Mouse (Mus musculus): ENCODE data around the gene Hsf5. TPM values are rescaled to one million over a fixed set of nuclear protein-coding genes. Genes with fewer than 3 reads are reported as not detected.

Gene Hsf5
- polyA plus RNA-seq (2015; fragmentation: Nextera tagmentation; extraction: Ambion mirVana), result 0.15 and 0.29 TPM in 2 replicates

DNA sequence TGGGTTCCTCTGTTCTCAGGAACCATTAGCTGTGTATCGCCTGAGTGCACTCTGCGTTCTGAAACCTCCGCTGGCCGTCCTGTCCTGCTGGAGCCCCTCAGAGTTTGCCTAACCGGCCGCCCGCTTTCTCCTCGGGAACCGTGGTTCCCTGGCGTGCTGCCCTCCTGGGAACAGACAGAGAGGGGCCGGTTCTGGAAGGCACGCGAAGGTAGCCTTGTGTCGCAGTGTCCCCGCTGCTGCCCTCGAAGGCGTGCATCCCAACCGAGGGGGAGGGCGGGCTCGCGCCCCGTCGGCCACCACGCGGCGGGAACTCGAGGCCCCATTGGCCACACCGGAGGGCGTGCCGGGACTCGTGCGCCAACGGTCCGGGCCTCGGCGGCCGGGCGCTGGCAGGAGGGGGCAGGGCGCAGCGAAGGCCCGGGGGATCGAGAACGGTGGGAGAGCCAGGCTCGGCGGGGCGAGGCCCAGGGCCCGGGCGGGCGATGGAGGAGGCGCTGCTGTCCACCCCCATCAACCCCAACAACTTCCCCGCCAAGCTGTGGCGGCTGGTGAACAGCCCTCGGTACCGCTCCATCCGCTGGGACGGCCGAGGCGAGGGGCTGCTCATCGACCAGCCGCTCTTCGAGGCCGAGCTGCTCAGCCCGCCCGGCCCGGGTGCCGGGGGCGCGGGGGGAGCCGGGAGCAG is at the start of gene Hsf5:
TSS of gene Hsf5 (plus strand) at position 375 of the 685 bp plus-strand sequence.
- H3K9me3 ChIP-seq, result no peaks in the 10 kb centered on the region
- no peak within 1 kb of the TSS for H3K4me3 ChIP-seq (replicated peaks)
- ATAC-seq, result no peak
- WGBS, result 89% methylated on average over 54 of the region's 69 CpGs
- H3K4me2 ChIP-seq (replicated peaks), result no peak within 1 kb of the TSS
- no peak within 1 kb of the TSS for H3K27ac ChIP-seq
- H3K4me1 ChIP-seq (replicated peaks), result no peaks in the 10 kb centered on the region
- H3K36me3 ChIP-seq, result peaks cover 47% of the 10 kb centered on the region
- no peak within 1 kb of the TSS for H3K9ac ChIP-seq
- no peaks in the 10 kb centered on the region for H3K27me3 ChIP-seq (replicated peaks)

DNA sequence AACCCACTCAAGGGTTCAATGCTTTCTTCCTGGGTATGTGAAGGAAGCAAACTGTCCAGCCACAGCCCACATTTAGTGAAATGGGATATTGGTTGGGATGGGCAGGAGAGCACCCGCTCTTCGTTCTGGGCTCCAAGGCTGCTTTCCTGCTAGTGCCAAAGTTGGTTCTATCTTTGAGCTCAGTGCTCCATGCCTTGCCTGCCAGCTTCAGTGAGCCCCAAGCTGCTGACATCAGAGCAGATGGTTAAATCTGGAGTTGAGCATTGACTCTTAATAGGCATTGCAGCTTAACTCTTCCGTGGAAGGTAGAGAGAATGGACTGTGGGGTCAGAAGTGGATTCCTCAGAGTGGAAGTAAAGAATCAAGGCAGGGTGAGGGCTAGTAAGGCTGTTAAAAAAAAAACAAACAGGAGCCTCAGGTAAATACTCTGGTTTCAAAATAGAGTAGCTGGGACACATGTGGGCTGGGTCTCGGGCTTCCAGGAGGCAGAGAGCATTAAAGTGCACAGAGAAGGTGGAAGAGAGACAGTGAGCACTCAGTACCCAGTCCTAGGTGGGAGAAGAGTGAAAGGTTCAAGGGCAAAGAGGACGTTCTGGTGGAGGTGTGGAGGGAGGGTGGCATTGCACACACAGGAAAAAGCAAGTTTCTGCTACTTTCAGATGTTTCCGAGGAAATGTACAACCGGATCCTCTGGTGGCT is 48.6 kb upstream of the Hsf5 start, which contains the start of gene Sept4:
TSS of gene Sept4 (plus strand) at position 649 of the 699 bp plus-strand sequence.
- no peak within 1 kb of the TSS for H3K4me2 ChIP-seq (replicated peaks)
- H3K36me3 ChIP-seq, result no peaks in the 10 kb centered on the region
- 79% methylated on average over 7 of the region's 7 CpGs for WGBS
- no peak within 1 kb of the TSS for H3K4me3 ChIP-seq (replicated peaks)
- no peak for ATAC-seq
- no peaks in the 10 kb centered on the region for H3K4me1 ChIP-seq (replicated peaks)
- H3K27me3 ChIP-seq (replicated peaks), result no peaks in the 10 kb centered on the region
- no peak within 1 kb of the TSS for H3K27ac ChIP-seq
- H3K9me3 ChIP-seq, result no peaks in the 10 kb centered on the region
- H3K9ac ChIP-seq, result no peak within 1 kb of the TSS

- Histone ChIP-seq H3K4me2 (replicated peaks) (no peak overlapping the region), H3K9me3 (no peaks in the 10 kb centered on the region), H3K4me3 (replicated peaks) (no peak overlapping the region), H3K27me3 (replicated peaks) (no peaks in the 10 kb centered on the region), H3K27ac (no peak overlapping the region), H3K36me3 (no peaks in the 10 kb centered on the region), H3K4me1 (replicated peaks) (0 out of 2 replicates have a peak, but pooled peaks cover 4% of the 10 kb centered on the region), H3K9ac (no peak overlapping the region)
- 67% methylated on average over 5 of the region's 5 CpGs for WGBS
- ATAC-seq, result no peak
These were observed 46.2 kb upstream of the Hsf5 start for GRCm38 (mm10) chr11:87570743-87571142.

DNA sequence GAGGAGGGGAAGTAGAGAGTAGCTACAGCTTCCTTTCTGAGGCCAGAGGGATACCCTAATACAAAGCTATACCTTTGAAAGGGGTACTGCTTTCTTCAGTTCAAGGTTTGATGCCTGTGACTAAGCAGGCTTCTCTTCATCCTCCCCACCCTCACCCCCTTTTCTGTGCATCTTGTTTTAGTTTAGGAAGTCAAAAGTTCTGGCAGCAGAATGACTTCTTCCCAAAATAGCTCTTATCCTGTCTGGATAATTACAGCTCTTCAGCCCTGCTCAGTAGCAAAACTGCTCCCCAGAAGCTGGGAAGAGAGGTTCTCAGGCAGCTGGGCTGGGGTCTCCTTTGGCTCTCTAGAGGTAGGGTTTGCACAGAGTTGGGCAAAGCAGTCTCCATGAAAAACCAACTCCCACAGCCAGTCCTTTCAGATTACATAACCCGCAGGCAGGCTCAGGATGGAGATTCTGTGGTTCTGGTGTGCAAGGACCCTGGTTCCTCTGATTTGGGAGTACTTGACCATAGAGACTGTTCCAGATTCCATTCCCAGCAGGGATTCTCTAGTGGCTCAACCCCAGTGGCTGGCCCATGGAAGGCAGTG is 45.5 kb upstream of the Hsf5 start:
- 95% methylated on average over 1 of the region's 1 CpGs for WGBS
- H3K27ac ChIP-seq, result no peak overlapping the region
- H3K4me1 ChIP-seq (replicated peaks), result 0 out of 2 replicates have a peak, but pooled peaks cover 4% of the 10 kb centered on the region

DNA sequence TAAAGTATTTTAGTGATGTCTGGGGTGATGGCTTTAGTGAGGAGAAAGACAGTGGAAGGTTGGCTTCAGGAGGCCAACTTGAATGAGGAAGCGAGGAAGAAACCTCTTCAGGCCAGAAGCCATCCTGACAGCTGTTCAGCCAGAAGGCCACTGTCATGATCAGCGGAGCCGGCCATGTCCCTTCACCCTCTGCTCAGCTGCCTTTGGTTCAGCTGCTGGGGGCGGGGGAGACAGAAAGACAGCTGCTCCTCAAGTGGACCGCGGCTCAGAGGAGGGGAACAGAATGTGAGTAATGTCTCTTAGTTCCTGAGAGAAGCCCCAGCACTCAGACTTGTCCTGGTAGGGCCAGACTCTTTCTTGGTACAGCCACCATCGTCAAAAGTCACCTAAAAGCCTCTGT is 43.2 kb upstream of the Hsf5 start:
- H3K4me2 ChIP-seq (replicated peaks), result no peak overlapping the region
- no peaks in the 10 kb centered on the region for H3K36me3 ChIP-seq
- no peak for ATAC-seq
- H3K9ac ChIP-seq, result no peak overlapping the region
- peaks cover 18% of the 10 kb centered on the region for H3K4me1 ChIP-seq (replicated peaks)
- H3K27me3 ChIP-seq (replicated peaks), result no peaks in the 10 kb centered on the region
- no peak overlapping the region for H3K4me3 ChIP-seq (replicated peaks)
- 57% methylated on average over 7 of the region's 7 CpGs for WGBS
- H3K27ac ChIP-seq, result no peak overlapping the region
- no peaks in the 10 kb centered on the region for H3K9me3 ChIP-seq

More for the DNA sequence above, 45.5 kb upstream of the Hsf5 start:
- Histone ChIP-seq H3K9ac (no peak overlapping the region), H3K27me3 (replicated peaks) (no peaks in the 10 kb centered on the region), H3K4me2 (replicated peaks) (no peak overlapping the region), H3K9me3 (no peaks in the 10 kb centered on the region), H3K36me3 (no peaks in the 10 kb centered on the region), H3K4me3 (replicated peaks) (no peak overlapping the region)
- ATAC-seq, result no peak

DNA sequence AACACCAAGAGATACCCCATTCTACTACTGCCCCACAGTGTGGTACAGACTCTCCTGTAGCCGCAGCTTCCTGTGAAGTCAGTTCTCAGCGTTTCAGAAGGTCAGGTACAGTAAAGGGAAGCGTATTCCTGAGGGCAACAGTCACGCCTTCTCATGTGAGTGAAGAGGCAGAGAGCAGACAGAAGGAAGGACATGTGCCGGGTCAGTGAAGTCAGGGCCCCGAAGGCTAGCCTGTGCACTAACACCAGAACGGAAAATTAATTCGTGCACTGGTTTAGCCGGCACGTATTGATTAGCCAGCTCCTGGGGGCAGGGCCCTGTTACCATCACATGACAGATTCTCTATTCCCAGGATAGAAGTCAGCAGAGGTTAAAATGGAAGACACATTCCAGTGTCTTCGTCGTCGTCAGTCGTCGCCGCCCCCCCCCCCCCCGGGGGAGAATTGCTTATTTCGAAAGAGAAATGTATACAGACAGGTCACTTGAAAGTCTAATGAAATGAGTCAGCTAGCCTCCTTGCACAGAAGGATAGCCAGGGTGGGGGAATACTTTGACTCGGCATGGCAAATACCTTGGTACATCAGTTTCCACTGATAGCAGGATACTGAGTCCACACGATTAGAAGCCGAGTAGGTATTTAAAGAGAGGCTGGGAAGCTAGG is 42.3 kb upstream of the Hsf5 start:
- Histone ChIP-seq H3K9me3 (no peaks in the 10 kb centered on the region), H3K36me3 (no peaks in the 10 kb centered on the region), H3K27me3 (replicated peaks) (no peaks in the 10 kb centered on the region), H3K9ac (no peak overlapping the region), H3K4me1 (replicated peaks) (peaks cover 23% of the 10 kb centered on the region), H3K4me2 (replicated peaks) (no peak overlapping the region), H3K4me3 (replicated peaks) (no peak overlapping the region), H3K27ac (no peak overlapping the region)
- no peak for ATAC-seq
- 50% methylated on average over 21 of the region's 21 CpGs for WGBS

DNA sequence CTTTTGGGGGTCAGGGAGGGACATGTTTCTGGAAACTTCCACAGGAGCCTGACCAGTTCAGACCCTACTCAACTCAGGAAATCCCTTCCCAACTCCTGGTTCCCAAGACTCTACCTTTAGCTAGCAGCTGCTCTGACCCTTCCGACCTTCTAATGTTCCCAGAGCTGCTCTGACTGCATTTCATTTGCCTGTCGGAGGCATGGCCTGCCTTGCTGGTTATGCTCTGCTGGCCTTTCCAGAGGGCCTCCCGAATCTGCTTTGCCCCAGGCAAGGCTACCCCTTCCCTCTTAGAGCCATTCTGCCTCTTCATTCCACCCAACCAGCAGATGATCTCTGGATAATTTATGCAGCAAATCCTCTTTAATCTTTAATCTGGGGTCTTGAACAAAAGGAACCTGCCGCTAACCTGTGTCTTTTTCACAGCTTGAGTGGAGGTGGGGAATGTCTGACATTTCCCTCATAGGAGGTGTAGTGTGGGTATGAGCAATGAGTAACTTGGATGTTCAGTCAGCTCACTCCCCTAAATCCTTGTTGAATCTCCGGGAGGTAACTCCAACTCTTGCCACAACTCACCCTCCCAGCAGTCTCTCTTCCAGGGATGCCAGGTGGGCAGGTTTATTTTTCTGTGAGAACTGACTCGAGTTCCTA is 39.2 kb upstream of the Hsf5 start:
- peaks cover 23% of the 10 kb centered on the region for H3K4me1 ChIP-seq (replicated peaks)
- no peak for ATAC-seq

GRCm38 (mm10) chr11:87578249-87578962 is 38.6 kb upstream of the Hsf5 start:
- Histone ChIP-seq H3K9ac (peak overlapping the region; percentile 44), H3K4me3 (replicated peaks) (peak overlapping the region; percentile 49), H3K27ac (peak overlapping the region; percentile 44), H3K4me2 (replicated peaks) (peak overlapping the region; percentile 84), H3K27me3 (replicated peaks) (no peaks in the 10 kb centered on the region), H3K36me3 (no peaks in the 10 kb centered on the region), H3K9me3 (no peaks in the 10 kb centered on the region), H3K4me1 (replicated peaks) (peaks cover 23% of the 10 kb centered on the region)
- under 1% methylated on average over 40 of the region's 40 CpGs for WGBS
- peak; percentile 87 for ATAC-seq

More for the DNA sequence above, 39.2 kb upstream of the Hsf5 start:
- Histone ChIP-seq H3K27me3 (replicated peaks) (no peaks in the 10 kb centered on the region), H3K9ac (peak overlapping the region; percentile 44), H3K36me3 (no peaks in the 10 kb centered on the region), H3K4me2 (replicated peaks) (peak overlapping the region; percentile 84), H3K27ac (no peak overlapping the region), H3K4me3 (replicated peaks) (peak overlapping the region; percentile 49), H3K9me3 (no peaks in the 10 kb centered on the region)
- 29% methylated on average over 6 of the region's 6 CpGs for WGBS

GRCm38 (mm10) chr11:87578963-87579601 is 37.9 kb upstream of the Hsf5 start:
- H3K27ac ChIP-seq, result peak overlapping the region; percentile 44; the same call in 1 of the 2 replicates

DNA sequence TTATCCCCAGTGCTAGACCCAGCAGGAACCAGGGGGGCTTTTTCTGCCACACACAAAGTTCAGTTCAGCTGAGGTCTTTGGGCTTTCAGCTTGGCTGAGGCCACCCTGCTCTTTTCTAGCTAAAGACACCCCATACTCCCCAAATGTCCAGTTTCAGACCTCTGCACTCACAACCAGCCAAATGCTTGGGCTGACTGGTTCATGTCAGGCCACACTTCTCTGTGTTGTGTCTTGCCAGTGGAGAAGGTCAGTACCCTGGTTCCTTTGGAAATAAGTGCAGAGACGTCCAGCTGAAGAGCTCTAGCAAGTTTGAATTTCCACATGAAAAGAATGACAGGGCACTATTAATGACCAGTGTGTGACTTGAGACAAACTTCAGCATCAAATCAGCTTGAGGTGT is 37.3 kb upstream of the Hsf5 start:
- Histone ChIP-seq H3K9ac (no peak overlapping the region), H3K9me3 (no peaks in the 10 kb centered on the region), H3K27me3 (replicated peaks) (no peaks in the 10 kb centered on the region), H3K4me1 (replicated peaks) (peaks cover 25% of the 10 kb centered on the region), H3K36me3 (no peaks in the 10 kb centered on the region), H3K4me2 (replicated peaks) (peak overlapping the region; percentile 84; the same call in 1 of the 2 replicates), H3K4me3 (replicated peaks) (0 out of 2 replicates have a peak overlapping the region, but pooled peaks have one; percentile 49), H3K27ac (no peak overlapping the region)
- 63% methylated on average over 1 of the region's 1 CpGs for WGBS
- no peak for ATAC-seq

More at GRCm38 (mm10) chr11:87578963-87579601, 37.9 kb upstream of the Hsf5 start:
- peak overlapping the region; percentile 49 for H3K4me3 ChIP-seq (replicated peaks)
- peak overlapping the region; percentile 84 for H3K4me2 ChIP-seq (replicated peaks)
- H3K9ac ChIP-seq, result peak overlapping the region; percentile 44; the same call in 1 of the 2 replicates
- H3K4me1 ChIP-seq (replicated peaks), result peaks cover 23% of the 10 kb centered on the region
- H3K27me3 ChIP-seq (replicated peaks), result no peaks in the 10 kb centered on the region
- H3K9me3 ChIP-seq, result no peaks in the 10 kb centered on the region
- WGBS, result 22% methylated on average over 10 of the region's 10 CpGs
- no peaks in the 10 kb centered on the region for H3K36me3 ChIP-seq
- ATAC-seq, result peak; percentile 31
